Mouse (Mus musculus) C2C12 (cell line): Measurements from ENCODE around the gene Secisbp2l.

Experiments used
- CEBPB ChIP-seq: IDR thresholded peaks from one replicate; pipeline ENCODE4 v1.6.1; 2011; ENCODE audit warnings: low read depth, mild to moderate bottlenecking, control low read depth, moderate library complexity
- CTCF ChIP-seq: IDR thresholded peaks from one replicate; pipeline ENCODE4 v1.5.1; 2011; ENCODE audit not compliant: control insufficient read depth, insufficient read depth, insufficient read length
- MAX ChIP-seq: IDR thresholded peaks from one replicate; pipeline ENCODE4 v1.6.1; 2011; ENCODE audit warnings: mild to moderate bottlenecking, control low read depth
- MYOD1 ChIP-seq: IDR thresholded peaks from one replicate; pipeline ENCODE4 v1.6.1; 2011; ENCODE audit warnings: low read depth; ENCODE audit not compliant: control insufficient read depth, insufficient read length
- MYOG ChIP-seq: IDR thresholded peaks from one replicate; pipeline ENCODE4 v1.6.1; 2011; ENCODE audit not compliant: control insufficient read depth, insufficient read length; ENCODE audit errors: extremely low read depth
- USF1 ChIP-seq: IDR thresholded peaks from one replicate; pipeline ENCODE4 v1.6.1; 2011; ENCODE audit warnings: low read depth, mild to moderate bottlenecking, control low read depth, moderate library complexity

GRCm38 (mm10) chr2:125801038-125801437 is 18.4 kb upstream of the Secisbp2l start:
- TF ChIP-seq CEBPB (no peak), CTCF (no peak), USF1 (no peak), MAX (no peak), MYOG (no peak), MYOD1 (no peak)
